Mouse (Mus musculus) small intestine, adult 2 months (tissue): ENCODE measurements at regions not wholly inside any gene's neighbourhood (a gene's known extent, or its start where the extent isn't known, plus 50 kb on each side); places are given as distances from the start of the nearest gene placed in this dataset.

ENCODE experiments used
- CTCF ChIP-seq: fragments of 200-500 bp; IDR thresholded peaks from 2 replicates; pipeline ENCODE4 v1.5.1; 2012; ENCODE audit warnings: low read depth, mild to moderate bottlenecking, control low read depth, inconsistent platforms, low read length, moderate library complexity, mixed read lengths; ENCODE audit not compliant: insufficient replicate concordance, insufficient read length; ENCODE audit errors: extremely low read depth
- POLR2A ChIP-seq: fragments of 200-500 bp; IDR thresholded peaks from 2 replicates; pipeline ENCODE4 v1.6.1; 2012; ENCODE audit warnings: low read depth, mild to moderate bottlenecking, control low read depth, inconsistent platforms, low read length, moderate library complexity

GRCm38 (mm10) chr1:184365026-184365425 is 330.9 kb upstream of the 1700056E22Rik start:
- TF ChIP-seq POLR2A (no peak), CTCF (no peak)
